Mouse (Mus musculus) megakaryocyte-erythroid progenitor cell, adult 5-6 weeks (primary cell): ENCODE results near the gene BB287469. TPM values are rescaled to one million over a fixed set of nuclear protein-coding genes. Genes with fewer than 3 reads are reported as not detected.
"Not testable (repeated sequence)": the region's sequence is repeated elsewhere in the genome, so short reads cannot be mapped to it uniquely, and the experiment has no call there.

Source experiments
- ATAC-seq: replicated peaks from 2 replicates; pipeline ENCODE4 v1.8.0; 2016; ENCODE audit warnings: mild to moderate bottlenecking, inconsistent platforms; ENCODE audit not compliant: severe bottlenecking, poor library complexity, low FRiP score, low TSS enrichment
- total RNA-seq, 2 experiments: library from RNA; stranded (forward) in 1 of 2; stranded (reverse) in 1 of 2; fragments of 200-1000, 215-1000 nt in 1 of 2; fragments of >200 nt in 1 of 2; fragmentation: Nextera tagmentation in 1 of 2; gene quantifications; 2 replicates each; pipeline ENCODE4 v1.2.3; 2014 to 2017

BB287469 gene
- total RNA-seq (2014; fragmentation: Nextera tagmentation), result not detected in 2 replicates
- not detected in 2 replicates for total RNA-seq (2017)

DNA sequence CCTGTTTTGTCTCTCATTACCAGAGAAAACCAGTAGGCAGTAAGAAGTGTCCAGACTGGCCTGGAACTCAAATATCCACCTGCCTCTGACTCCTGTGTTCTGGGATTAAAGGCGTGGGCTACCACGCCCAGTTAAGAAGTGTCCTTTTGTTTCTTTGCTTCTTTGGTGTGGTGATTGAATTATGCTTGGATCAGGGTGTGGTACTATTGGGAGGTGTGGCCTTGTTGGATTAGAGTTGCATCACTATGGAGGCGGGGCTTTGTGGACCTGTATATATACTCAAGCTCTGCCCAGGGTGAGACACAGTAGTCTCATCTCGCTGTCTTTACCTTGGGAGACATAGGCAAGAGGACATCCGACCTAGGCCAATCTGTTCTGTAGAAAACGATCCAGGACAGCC, at the start of gene BB287469:
TSS of gene BB287469 (plus strand) at position 301 of the 400 bp plus-strand sequence.
- ATAC-seq, result not testable (repeated sequence)

DNA sequence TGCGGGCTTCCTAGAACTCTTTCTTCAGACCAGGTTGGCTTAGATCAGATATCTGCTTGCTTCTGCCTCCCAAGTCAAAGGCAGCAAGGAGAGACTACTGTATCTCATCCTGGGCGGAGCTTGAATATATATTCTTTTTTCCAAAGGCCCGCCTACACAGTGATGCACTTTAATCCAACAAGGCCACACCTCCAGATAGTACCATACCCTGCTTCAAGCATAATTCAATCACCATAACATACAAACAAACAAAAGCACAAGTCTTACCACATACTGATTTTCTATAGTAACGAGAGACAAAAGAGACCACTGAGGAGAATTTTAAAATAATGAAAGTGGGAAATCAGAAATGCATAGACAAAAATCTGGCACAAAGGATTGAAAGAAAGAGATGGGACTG, 40.7 kb upstream of the BB287469 start, which contains the start of gene Gm21319:
TSS of gene Gm21319 (minus strand) at position 101 of the 400 bp plus-strand sequence.
- not testable (repeated sequence) for ATAC-seq

DNA sequence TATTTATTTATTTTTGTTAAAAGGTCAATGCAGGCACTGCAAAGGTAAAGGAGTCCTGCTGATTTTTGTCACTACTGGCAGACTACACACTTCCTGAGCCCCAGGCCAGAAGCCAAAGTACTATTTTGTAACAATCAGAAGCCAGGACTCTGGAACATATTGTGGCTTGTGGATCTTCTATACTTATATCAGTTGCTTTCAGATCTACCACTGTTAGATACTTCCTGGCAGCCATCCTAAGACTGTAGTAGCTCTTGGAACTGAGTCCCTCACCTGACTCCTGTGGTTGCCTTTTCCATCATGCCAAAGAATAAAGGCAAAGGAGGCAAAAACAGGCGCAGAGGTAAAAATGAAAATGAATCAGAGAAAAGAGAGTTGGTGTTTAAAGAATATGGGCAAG, 21.2 kb upstream of the BB287469 start, which contains the start of gene Gm21936:
TSS of gene Gm21936 (plus strand) at position 301 of the 400 bp plus-strand sequence.
- not testable (repeated sequence) for ATAC-seq

DNA sequence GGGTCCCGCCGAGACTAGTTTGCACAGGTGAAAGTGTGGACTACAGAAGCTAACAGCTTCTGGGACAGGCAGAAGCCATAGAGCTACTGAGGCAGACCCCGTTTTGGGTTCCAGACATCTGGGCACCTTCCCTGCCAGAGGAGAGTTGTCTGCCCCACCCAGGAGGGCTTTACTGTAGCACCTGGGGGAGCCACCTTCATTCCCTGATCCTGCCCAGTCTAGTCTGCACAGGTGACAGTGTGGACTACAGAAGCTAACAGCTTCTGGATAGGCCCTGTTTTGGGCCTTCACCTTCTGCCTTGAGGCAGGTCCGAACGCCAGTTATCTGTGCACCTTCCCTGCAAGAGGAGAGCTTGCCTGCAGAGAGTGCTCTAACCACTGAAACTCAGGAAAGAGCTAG, 18.4 kb upstream of the BB287469 start:
- not testable (repeated sequence) for ATAC-seq

DNA sequence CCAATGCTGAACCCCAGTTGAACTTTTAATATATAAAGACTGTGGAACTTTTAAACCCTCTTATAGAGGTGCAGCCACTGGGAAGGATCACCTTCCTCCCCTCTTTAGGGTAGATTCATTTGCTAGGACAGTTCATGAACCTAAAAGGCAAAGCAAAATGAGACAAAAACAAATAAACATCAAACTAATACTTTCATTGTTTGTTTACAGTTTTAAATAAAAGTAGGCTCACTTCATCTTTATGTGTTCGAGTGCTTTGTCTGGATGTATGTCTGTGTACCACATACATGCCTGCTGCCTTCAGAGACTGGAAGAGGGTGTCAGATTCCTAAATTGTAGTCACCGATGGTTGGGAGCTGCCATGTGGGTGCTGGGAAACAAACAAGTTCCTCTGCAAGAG, 25.9 kb downstream of the BB287469 start, which contains the start of gene Gm2001:
TSS of gene Gm2001 (minus strand) at position 101 of the 400 bp plus-strand sequence.
- ATAC-seq, result not testable (repeated sequence)

DNA sequence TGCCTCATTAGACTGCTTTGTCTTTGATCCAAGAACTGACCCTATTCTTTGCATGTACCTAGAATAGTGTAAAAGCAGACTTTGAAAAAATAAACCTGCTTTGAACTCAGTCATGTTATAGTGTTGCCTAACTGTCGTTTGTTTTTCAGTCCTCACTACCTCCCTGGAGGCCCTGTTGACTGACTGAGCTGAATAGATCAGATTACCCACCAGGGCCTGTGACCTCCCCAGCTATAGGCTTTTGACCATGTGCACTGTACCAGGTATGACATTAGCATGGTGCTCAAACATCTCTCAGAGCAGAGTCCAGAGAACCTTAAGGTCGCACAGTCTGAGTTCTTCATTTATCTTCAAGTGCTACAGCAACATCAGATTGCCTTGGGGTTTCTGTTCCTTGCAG, 34.3 kb downstream of the BB287469 start:
- ATAC-seq, result not testable (repeated sequence)

DNA sequence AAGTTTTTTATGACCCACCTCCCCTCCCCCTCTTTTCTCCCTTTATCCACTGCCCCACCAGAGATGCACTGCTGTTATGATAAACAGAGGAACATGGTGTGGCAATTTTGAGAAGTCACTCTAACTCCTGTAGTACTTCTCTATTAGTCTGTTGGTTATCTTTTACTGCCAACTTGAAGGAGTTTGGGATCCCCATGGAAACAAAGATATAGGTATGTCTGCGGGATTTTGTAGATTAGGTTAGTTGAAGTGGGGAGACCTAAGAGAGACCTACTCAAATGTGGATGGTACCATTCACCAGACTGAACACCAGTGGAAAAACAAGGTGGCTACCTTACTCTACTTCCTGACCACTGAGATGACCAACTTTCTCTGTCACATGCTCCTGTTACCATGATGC, 39.7 kb downstream of the BB287469 start:
- ATAC-seq, result not testable (repeated sequence)

DNA sequence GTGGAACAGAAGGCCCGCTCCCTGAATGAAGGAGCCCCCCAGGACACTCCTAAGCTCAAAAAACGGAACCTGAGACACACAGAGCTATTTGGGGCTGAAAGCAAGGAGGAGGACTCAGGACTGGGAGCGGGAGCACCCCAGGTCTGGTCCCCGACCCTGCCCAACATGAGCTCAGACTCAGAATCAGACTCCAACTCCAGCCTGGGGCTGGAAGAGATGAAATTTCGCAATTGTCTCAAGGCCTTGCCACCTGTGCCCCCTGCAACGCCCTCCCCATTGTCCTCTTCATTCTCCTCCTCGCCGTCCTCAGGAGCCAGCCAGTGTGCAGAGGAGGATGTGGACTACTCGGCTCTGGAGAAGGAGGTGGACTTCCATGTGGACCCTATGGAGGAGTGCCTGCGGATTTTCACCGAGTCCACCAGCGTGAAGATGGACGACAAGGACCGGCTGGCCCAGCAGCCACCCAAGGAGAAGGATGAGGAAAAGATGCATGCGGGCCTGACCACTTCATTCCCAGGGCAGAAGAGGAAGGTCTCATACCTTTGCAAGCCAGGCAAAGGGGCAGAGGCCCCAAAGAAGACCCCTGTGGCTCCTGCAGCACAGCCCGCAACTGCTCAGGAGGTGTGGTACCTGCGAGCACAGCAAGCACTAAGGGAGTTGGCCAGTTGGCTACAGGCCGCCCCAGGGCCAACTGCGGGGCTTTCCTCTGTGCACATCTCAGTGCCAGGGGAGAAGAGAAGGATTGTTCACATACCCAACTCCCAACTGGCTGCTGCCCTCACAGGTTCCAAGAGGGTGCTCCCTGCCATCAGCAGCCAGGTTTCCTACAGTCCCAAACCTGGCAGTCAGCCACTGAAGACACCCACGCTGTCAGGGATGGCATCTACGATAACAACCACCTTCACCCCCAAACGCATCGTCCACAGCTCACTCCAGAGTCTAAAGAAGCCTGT, 45.6 kb downstream of the BB287469 start:
- ATAC-seq, result not testable (repeated sequence)

DNA sequence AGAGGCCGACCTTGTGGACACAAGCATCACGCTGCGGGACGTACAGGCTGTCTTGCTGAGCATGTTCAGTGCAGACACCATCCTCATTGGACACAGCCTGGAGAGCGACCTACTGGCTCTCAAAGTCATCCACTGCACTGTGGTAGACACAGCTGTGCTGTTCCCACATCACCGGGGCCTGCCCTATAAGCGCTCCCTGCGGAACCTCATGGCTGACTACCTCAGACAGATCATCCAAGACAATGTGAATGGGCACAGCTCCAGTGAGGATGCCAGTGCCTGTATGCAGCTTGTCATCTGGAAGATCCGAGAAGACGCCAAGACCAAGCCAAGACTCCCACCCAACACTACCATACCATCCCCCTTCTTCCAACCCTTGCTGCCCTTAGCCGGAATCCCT, 47.3 kb downstream of the BB287469 start:
- not testable (repeated sequence) for ATAC-seq

DNA sequence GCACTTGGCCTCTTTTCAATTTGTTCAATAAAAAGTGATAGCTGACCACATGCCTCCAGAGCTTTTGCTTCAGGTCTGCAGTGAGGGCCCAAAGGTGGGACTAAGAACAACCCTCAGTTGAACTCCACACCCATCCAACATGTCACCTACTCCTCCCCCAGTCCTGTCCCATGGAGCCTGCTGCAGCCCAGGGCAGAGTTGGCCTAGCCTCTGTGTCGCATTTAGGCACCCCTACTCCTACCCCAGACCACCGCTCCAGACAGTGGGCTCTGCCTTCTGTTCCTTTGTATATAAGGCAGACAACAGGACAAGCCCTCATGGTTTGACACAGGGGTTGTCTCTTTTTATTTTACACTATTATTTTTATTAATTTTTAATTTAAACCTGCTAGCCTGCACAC, 47.7 kb downstream of the BB287469 start:
- not testable (repeated sequence) for ATAC-seq

Other genes with a start within 250 kb of the BB287469 start
- gene Oog1, start 213.9 kb upstream of the BB287469 start, total RNA-seq (2014; fragmentation: Nextera tagmentation), result not detected in 2 replicates
- not detected in 2 replicates for gene Oog1, start 213.9 kb upstream of the BB287469 start, total RNA-seq (2017)
- gene Gm4027, start 197.7 kb upstream of the BB287469 start, total RNA-seq (2014; fragmentation: Nextera tagmentation), result not detected in 2 replicates
- gene Gm4027, start 197.7 kb upstream of the BB287469 start, total RNA-seq (2017), result not detected in 2 replicates
- gene Gm16381, start 172.0 kb upstream of the BB287469 start, total RNA-seq (2014; fragmentation: Nextera tagmentation), result not detected in 2 replicates
- gene Gm16381, start 172.0 kb upstream of the BB287469 start, total RNA-seq (2017), result not detected in 2 replicates
- not detected in 2 replicates for gene Gm21319, start 40.8 kb upstream of the BB287469 start, total RNA-seq (2014; fragmentation: Nextera tagmentation)
- not detected in 2 replicates for gene Gm21319, start 40.8 kb upstream of the BB287469 start, total RNA-seq (2017)
- not detected in 2 replicates for gene Gm21936, start 21.1 kb upstream of the BB287469 start, total RNA-seq (2014; fragmentation: Nextera tagmentation)
- gene Gm21936, start 21.1 kb upstream of the BB287469 start, total RNA-seq (2017), result not detected in 2 replicates
- gene Gm2001, start 25.8 kb downstream of the BB287469 start, total RNA-seq (2014; fragmentation: Nextera tagmentation), result not detected in 2 replicates
- not detected in 2 replicates for gene Gm2001, start 25.8 kb downstream of the BB287469 start, total RNA-seq (2017)
- gene Gm2016, start 57.5 kb downstream of the BB287469 start, total RNA-seq (2014; fragmentation: Nextera tagmentation), result not detected in 2 replicates
- gene Gm2016, start 57.5 kb downstream of the BB287469 start, total RNA-seq (2017), result not detected in 2 replicates
- gene Gm2022, start 78.8 kb downstream of the BB287469 start, total RNA-seq (2014; fragmentation: Nextera tagmentation), result not detected in 2 replicates
- not detected in 2 replicates for gene Gm2022, start 78.8 kb downstream of the BB287469 start, total RNA-seq (2017)
- not detected in 2 replicates for gene Gm2035, start 103.3 kb downstream of the BB287469 start, total RNA-seq (2014; fragmentation: Nextera tagmentation)
- gene Gm2035, start 103.3 kb downstream of the BB287469 start, total RNA-seq (2017), result not detected in 2 replicates
- gene Gm2042, start 137.5 kb downstream of the BB287469 start, total RNA-seq (2014; fragmentation: Nextera tagmentation), result not detected in 2 replicates
- not detected in 2 replicates for gene Gm2042, start 137.5 kb downstream of the BB287469 start, total RNA-seq (2017)
- gene Gm2075, start 195.3 kb downstream of the BB287469 start, total RNA-seq (2014; fragmentation: Nextera tagmentation), result not detected in 2 replicates
- not detected in 2 replicates for gene Gm2075, start 195.3 kb downstream of the BB287469 start, total RNA-seq (2017)
- not detected in 2 replicates for gene Gm6803, start 202.2 kb downstream of the BB287469 start, total RNA-seq (2014; fragmentation: Nextera tagmentation)
- not detected in 2 replicates for gene Gm6803, start 202.2 kb downstream of the BB287469 start, total RNA-seq (2017)
- gene Gm2056, start 210.4 kb downstream of the BB287469 start, total RNA-seq (2014; fragmentation: Nextera tagmentation), result not detected in 2 replicates
- gene Gm2056, start 210.4 kb downstream of the BB287469 start, total RNA-seq (2017), result not detected in 2 replicates